Mouse (Mus musculus) neural tube, embryonic 11.5 days (tissue): ENCODE results near the gene Eif4g3. TPM values are rescaled to one million over a fixed set of nuclear protein-coding genes. Genes with fewer than 3 reads are reported as not detected.

ENCODE experiments used
- ATAC-seq: fragments of 200-750 bp; cut with Nextera tagmentation; 2 replicates; pipeline ENCODE4 v1.8.0; 2017; ENCODE audit warnings: moderate number of reproducible peaks, mild to moderate bottlenecking, moderate TSS enrichment, moderate library complexity; ENCODE audit not compliant: insufficient read depth, low FRiP score, low TSS enrichment
- DNase-seq: peaks from one replicate; pipeline ENCODE4 v3.0.0-alpha.2; 2015; ENCODE audit warnings: low spot score
- H3K27ac ChIP-seq: fragments of 300-500 bp; sonication (generic); 2 replicates; pipeline ENCODE4 v1.5.1; 2014; ENCODE audit warnings: low read depth, mild to moderate bottlenecking, low read length
- H3K27me3 ChIP-seq: fragments of 300-500 bp; sonication (generic); 2 replicates; pipeline ENCODE4 v1.6.1; 2014; ENCODE audit warnings: mild to moderate bottlenecking, low read length, mixed read lengths; ENCODE audit not compliant: control insufficient read depth, insufficient read depth
- H3K36me3 ChIP-seq: fragments of 300-500 bp; sonication (generic); 2 replicates; pipeline ENCODE4 v1.6.1; 2014; ENCODE audit warnings: mild to moderate bottlenecking, low read length, moderate library complexity, mixed read lengths; ENCODE audit not compliant: control insufficient read depth, insufficient read depth
- H3K4me1 ChIP-seq: fragments of 300-500 bp; sonication (generic); 2 replicates; pipeline ENCODE4 v1.6.1; 2014; ENCODE audit warnings: low read length, mixed read lengths; ENCODE audit not compliant: control insufficient read depth, insufficient read depth
- H3K4me2 ChIP-seq: fragments of 300-500 bp; sonication (generic); 2 replicates; pipeline ENCODE4 v1.6.1; 2014; ENCODE audit warnings: low read depth, mild to moderate bottlenecking, moderate library complexity
- H3K4me3 ChIP-seq: fragments of 300-500 bp; sonication (generic); 2 replicates; pipeline ENCODE4 v1.5.1; 2014; ENCODE audit warnings: low read depth, low read length
- H3K9ac ChIP-seq: fragments of 300-500 bp; sonication (generic); 2 replicates; pipeline ENCODE4 v1.6.1; 2014; ENCODE audit warnings: mild to moderate bottlenecking, low read length
- H3K9me3 ChIP-seq: fragments of 300-500 bp; sonication (generic); 2 replicates; pipeline ENCODE4 v1.6.1; 2016; ENCODE audit warnings: low read length; ENCODE audit not compliant: control insufficient read depth
- WGBS: fragments of 180-500 bp; shearing (Covaris S2); extraction: QIAGEN DNeasy Blood & Tissue Kit; methylation state at CpG from one replicate; pipeline ENCODE4 v1.1.7; 2014; 5-methylcytosine and 5-hydroxymethylcytosine counted together
- polyA plus RNA-seq: library from polyadenylated mRNA; unstranded; fragments of >200 nt; fragmentation: Nextera tagmentation; extraction: Ambion mirVana; gene quantifications from 2 replicates; pipeline ENCODE4 v1.2.1, GENCODE M21; 2014

Eif4g3 gene
- polyA plus RNA-seq, 1 experiment from 2014 or later = 51.0 TPM

GRCm38 (mm10) chr4:138200769-138201168 lies 207.9 kb downstream of the Eif4g3 start:
- no peak for ATAC-seq
- DNase-seq = no peak
- no peak overlapping the region for H3K4me3 ChIP-seq
- no peak overlapping the region for H3K27ac ChIP-seq
- H3K36me3 ChIP-seq = peaks cover 38% of the 10 kb centered on the region
- no peaks in the 10 kb centered on the region for H3K27me3 ChIP-seq
- no peak overlapping the region for H3K9ac ChIP-seq
- H3K9me3 ChIP-seq = no peaks in the 10 kb centered on the region
- WGBS = 93% methylated on average over 3 of the region's 3 CpGs
- H3K4me2 ChIP-seq = no peak overlapping the region
- no peaks in the 10 kb centered on the region for H3K4me1 ChIP-seq

GRCm38 (mm10) chr4:138201696-138202095 lies 208.9 kb downstream of the Eif4g3 start:
- no peak overlapping the region for H3K9ac ChIP-seq
- ATAC-seq (no peak), DNase-seq (no peak)
- H3K9me3 ChIP-seq = no peaks in the 10 kb centered on the region
- no peaks in the 10 kb centered on the region for H3K27me3 ChIP-seq
- H3K36me3 ChIP-seq = peaks cover 33% of the 10 kb centered on the region
- 90% methylated on average over 9 of the region's 9 CpGs for WGBS
- no peak overlapping the region for H3K4me3 ChIP-seq
- no peak overlapping the region for H3K4me2 ChIP-seq
- H3K4me1 ChIP-seq = no peaks in the 10 kb centered on the region
- no peak overlapping the region for H3K27ac ChIP-seq

- 90% methylated on average over 5 of the region's 5 CpGs for WGBS
- no peak overlapping the region for H3K4me3 ChIP-seq
- DNase-seq (no peak), ATAC-seq (no peak)
- no peak overlapping the region for H3K4me2 ChIP-seq
- no peak overlapping the region for H3K9ac ChIP-seq
- H3K27ac ChIP-seq = no peak overlapping the region
- H3K4me1 ChIP-seq = no peaks in the 10 kb centered on the region
- no peaks in the 10 kb centered on the region for H3K9me3 ChIP-seq
- H3K27me3 ChIP-seq = no peaks in the 10 kb centered on the region
- H3K36me3 ChIP-seq = peaks cover 11% of the 10 kb centered on the region
Measured at GRCm38 (mm10) chr4:138210116-138210515, 217.3 kb downstream of the Eif4g3 start.

- no peak for ATAC-seq
- WGBS = 89% methylated on average over 3 of the region's 3 CpGs
Measured at GRCm38 (mm10) chr4:138213861-138214260, 221.0 kb downstream of the Eif4g3 start.

GRCm38 (mm10) chr4:138215671-138216199 lies 222.9 kb downstream of the Eif4g3 start:
- ATAC-seq = no peak
- DNase-seq = no peak
- Histone ChIP-seq H3K36me3 (no peaks in the 10 kb centered on the region), H3K4me3 (peak overlapping the region; percentile 99), H3K9me3 (no peaks in the 10 kb centered on the region), H3K9ac (peak overlapping the region; percentile 97), H3K4me1 (peaks cover 5% of the 10 kb centered on the region; the same call in 1 of the 2 replicates), H3K27me3 (no peaks in the 10 kb centered on the region), H3K27ac (peak overlapping the region; percentile 99), H3K4me2 (peak overlapping the region; percentile 78)
- 51% methylated on average over 13 of the region's 13 CpGs for WGBS

More at GRCm38 (mm10) chr4:138213861-138214260, 221.0 kb downstream of the Eif4g3 start:
- Histone ChIP-seq H3K27ac (no peak overlapping the region), H3K9ac (no peak overlapping the region), H3K9me3 (no peaks in the 10 kb centered on the region), H3K36me3 (peaks cover 3% of the 10 kb centered on the region; the same call in 1 of the 2 replicates), H3K27me3 (no peaks in the 10 kb centered on the region), H3K4me2 (no peak overlapping the region), H3K4me3 (no peak overlapping the region), H3K4me1 (peaks cover 5% of the 10 kb centered on the region; the same call in 1 of the 2 replicates)
- DNase-seq = no peak

GRCm38 (mm10) chr4:138216200-138216890 lies 223.5 kb downstream of the Eif4g3 start, which contains the start of gene Hp1bp3:
Gene Hp1bp3, plus strand, starts transcription at chr4:138216296.
- H3K36me3 ChIP-seq = no peaks in the 10 kb centered on the region
- DNase-seq (peak; percentile 83), ATAC-seq (peak; percentile 68)
- peak within 1 kb of the TSS; percentile 99 for H3K27ac ChIP-seq
- H3K4me2 ChIP-seq = peak within 1 kb of the TSS; percentile 91
- H3K9me3 ChIP-seq = no peaks in the 10 kb centered on the region
- peaks cover 5% of the 10 kb centered on the region; the same call in 1 of the 2 replicates for H3K4me1 ChIP-seq
- peak within 1 kb of the TSS; percentile 99 for H3K4me3 ChIP-seq
- WGBS = 0% methylated on average over 56 of the region's 84 CpGs
- H3K9ac ChIP-seq = peak within 1 kb of the TSS; percentile 97
- H3K27me3 ChIP-seq = no peaks in the 10 kb centered on the region

- peak; percentile 99 for DNase-seq
- no peaks in the 10 kb centered on the region for H3K36me3 ChIP-seq
- H3K9ac ChIP-seq = peak overlapping the region; percentile 97
- no peaks in the 10 kb centered on the region for H3K9me3 ChIP-seq
- no peaks in the 10 kb centered on the region for H3K27me3 ChIP-seq
- H3K4me2 ChIP-seq = peak overlapping the region; percentile 91
- peak; percentile 91 for ATAC-seq
- peak overlapping the region; percentile 99 for H3K4me3 ChIP-seq
- 0% methylated on average over 40 of the region's 68 CpGs for WGBS
- H3K27ac ChIP-seq = peak overlapping the region; percentile 99
- peaks cover 5% of the 10 kb centered on the region; the same call in 1 of the 2 replicates for H3K4me1 ChIP-seq
Measured at GRCm38 (mm10) chr4:138216891-138217392, 224.1 kb downstream of the Eif4g3 start.

GRCm38 (mm10) chr4:138217441-138217840 lies 224.6 kb downstream of the Eif4g3 start:
- Histone ChIP-seq H3K27me3 (no peaks in the 10 kb centered on the region), H3K9ac (peak overlapping the region; percentile 97), H3K27ac (peak overlapping the region; percentile 99), H3K36me3 (peaks cover 3% of the 10 kb centered on the region; the same call in 1 of the 2 replicates), H3K4me3 (peak overlapping the region; percentile 99), H3K4me1 (peaks cover 5% of the 10 kb centered on the region; the same call in 1 of the 2 replicates), H3K9me3 (no peaks in the 10 kb centered on the region), H3K4me2 (peak overlapping the region; percentile 91)
- WGBS = under 1% methylated on average over 34 of the region's 36 CpGs
- peak; percentile 41 for DNase-seq
- no peak for ATAC-seq
